Mouse (Mus musculus) layer of hippocampus, postnatal 36 days (tissue): ENCODE measurements at regions not wholly inside any gene's neighbourhood (a gene's known extent, or its start where the extent isn't known, plus 50 kb on each side); places are given as distances from the start of the nearest gene placed in this dataset.
A peak's percentile ranks its signal among the peaks of the same experiment; 100 is the strongest.

Experiments used
- DNase-seq, 2 experiments: peaks; one replicate each; pipeline ENCODE4 v3.0.0; 2022

DNA sequence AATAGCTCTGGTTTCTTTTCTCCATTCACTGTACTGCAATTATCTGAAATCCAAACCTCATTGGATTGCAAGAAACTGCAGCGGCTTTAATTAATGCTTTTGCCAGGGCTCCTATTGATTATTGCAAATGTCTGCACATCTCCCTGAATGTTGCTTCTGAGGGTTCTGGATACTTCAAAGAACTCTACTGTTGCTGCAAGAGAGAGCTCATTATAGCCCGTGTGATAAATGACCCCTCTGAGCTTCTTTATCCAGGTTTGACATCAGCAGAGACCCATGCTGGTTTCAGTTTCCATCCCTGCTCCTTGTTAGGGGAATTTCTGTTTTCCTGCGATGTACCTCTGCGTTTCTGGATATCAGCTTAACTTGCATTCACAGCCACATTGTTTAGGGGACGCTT, 78.4 kb upstream of the Nav3 start:
- no peak for DNase-seq

DNA sequence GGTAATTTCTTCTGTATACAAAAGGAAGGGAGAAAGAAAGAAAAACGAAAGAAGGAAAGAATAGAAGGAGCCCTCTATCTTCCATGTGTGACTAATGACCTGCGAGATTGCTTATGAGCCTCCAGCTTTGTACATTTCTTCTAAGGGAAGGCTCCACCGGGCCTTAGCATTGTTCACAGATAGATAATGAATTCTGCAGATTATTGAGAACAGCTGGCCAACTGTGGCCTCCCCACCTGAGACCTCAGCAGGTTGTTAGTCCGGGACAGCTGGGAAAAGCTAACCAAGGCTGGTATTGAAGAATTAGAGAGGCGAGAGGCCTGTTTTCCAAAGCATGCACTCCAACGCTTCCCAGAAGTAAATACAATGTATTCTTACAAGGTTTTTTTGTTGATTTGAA, 86.7 kb upstream of the Nav3 start:
- no peak for DNase-seq

DNA sequence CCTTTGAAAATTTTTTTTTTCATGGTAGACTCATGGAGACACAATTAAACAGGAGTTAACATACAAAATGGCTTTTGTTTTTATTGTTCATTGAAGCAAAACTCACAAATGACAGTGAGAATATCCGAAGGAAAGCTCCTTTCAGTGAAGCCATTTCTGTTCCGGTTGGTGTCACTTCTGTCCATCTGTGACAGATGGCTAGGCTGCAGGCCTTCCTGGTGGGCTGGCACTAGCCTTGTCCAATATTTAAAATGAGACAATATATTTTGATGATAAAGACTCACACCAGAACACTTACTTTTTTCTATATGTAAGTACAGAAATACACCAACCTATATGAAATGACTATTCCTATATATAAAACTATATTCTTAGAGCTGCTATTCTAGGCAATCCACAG, 92.4 kb upstream of the Nav3 start:
- no peak for DNase-seq

DNA sequence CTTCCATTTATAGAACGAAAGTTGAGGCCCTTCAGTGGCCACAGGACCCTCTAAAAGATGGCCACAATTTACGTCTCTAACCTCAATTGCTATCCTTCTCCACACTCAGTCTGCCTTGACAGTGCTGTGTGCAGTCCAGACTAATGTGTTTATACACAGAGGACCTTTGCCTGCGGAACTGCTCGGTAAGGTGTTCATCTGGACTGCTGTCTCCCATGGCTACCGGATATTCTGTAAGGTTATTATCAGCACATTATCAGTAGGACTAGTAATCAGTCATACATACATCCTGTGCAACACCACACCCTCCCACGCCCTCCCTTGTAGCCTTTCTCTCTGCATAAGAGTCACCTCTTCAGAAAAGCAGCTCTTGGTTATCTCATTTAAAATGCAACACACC, 98.0 kb upstream of the Nav3 start:
- DNase-seq = no peak

DNA sequence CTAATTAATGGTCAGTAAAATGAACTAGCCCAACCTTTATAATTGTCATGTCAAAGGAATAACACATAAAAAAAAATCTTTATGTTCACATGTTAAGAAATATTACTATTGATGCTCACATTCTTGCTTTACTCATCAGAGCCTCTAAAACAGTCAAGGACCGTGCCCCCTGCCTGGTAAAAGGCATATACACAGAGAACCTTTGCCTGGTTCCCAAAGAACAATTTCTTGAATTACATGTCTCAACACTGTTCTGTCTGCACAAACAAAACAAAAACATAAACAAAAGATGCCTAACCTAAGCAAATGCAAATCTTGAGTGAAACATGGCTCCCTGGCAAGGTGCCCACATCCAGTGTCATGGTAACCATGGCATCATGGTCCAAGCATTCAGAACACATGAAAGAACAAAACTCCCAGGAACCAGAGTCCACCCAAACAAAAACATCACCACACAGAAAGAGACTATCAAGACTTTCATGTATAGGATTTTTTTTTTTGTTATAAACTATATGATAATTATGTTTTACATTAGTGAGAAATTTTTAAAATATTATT, 100.4 kb upstream of the Nav3 start:
- DNase-seq = no peak

DNA sequence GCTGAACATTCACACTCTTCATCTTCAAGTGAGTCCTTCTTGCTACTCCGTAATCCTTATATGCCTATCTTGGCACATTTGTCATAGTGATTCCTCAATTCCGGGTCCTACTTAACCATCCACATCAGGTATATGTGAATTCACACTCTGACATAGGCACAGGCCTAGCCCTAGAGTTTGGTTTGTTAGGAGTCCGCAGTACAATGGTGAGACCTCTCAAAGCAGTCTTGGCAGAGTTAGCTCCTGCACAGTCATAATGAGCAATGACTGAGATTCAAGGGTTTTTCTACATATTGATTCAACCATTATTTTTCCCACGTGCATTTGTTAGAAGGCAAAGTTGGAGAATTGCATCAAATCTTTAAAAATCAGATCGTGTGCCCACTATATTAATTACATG, 107.1 kb upstream of the Nav3 start:
- DNase-seq = no peak

DNA sequence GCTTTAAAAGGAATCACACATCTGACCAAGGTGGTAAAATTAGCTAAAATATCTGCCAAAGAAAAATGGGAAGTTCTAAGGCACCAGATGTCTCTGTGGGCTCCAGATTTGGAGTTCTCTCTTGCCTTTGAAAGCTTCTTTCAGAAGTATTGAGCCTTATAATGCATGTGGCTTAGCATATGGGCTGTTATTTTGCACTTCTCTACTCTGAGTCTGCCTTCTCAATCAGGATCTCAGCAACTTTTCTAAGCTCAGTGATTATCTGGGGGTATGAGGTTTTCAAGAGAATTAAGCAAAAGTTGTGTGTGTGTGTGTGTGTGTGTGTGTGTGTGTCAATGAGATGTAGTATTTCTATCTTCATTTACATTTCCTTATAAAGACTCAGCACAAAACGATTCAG, 107.6 kb upstream of the Nav3 start:
- no peak for DNase-seq

DNA sequence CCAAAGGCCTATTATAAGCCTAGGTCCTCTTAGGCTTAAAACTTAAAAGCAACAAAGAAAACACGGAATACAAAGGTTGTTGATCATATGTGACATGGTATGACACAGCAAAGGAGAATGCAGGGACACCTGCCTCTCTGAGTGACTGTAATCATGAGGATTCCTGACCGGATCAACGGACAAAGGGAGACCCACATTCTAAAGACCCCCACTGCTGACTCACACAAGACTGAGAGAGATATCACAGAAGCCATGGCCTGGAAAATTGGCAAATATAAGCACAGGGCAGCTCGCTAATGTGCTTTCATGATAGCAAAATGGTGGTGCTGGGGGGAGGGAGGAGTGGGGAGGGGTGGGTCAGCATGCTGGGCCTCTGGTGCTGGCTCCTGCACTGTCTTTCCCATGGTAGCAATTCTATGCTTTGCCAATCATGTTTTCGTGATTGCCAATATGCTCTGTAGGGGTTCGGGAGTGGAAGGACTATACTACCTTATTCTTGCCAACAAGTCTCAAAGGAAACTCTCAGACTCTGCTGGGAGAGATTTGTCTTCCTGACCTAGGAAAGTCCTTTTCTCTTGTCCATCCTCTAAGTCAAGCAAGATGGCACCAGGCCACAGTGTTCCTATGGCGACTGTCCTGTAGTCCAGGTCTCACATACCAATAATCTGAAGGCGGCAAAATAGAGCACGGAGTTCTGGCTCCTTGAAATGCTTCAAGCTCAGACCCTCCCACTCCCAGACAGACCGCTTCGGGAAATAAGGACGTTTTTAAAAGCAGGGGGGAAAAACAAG, 110.5 kb upstream of the Nav3 start:
- no peak for DNase-seq

DNA sequence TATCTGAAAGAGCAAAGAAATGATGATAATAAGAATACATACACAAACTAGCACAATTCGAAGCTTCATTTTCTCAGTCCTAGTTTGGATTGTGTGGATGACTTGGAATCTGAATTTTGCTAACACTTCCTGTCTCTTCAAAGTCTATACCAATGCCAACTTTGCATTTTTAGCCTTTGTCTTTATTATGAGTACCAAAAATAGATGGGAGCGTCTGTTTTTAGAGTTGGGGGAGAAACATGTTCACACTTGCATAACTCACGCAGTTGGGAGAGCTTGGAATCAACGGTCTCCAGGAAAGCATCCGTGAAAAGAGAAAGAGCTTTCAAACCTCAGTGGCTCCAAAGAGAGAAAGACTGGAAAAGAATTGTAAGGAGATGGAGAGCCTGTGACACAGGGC, 114.5 kb upstream of the Nav3 start:
- no peak for DNase-seq

DNA sequence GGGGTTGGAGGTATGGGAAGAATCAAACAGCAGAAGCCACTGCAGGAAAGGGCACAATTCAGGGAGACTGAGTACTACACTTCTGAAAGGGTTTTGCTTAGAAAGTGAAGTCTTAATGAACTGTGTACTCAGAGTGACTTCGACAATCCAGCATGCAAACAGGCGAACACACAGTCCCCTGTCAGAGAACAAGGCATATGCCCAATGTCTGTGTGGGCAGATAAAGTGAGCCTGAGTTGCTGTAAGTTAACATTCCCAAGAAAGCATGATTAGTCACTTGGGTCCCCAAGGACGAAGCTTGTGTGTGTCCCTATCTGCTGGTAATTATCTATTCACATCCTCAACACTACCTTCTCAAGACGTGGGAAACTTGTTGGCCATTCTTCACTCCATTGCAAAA, 115.2 kb upstream of the Nav3 start:
- DNase-seq = peak; percentile 20 to 32

DNA sequence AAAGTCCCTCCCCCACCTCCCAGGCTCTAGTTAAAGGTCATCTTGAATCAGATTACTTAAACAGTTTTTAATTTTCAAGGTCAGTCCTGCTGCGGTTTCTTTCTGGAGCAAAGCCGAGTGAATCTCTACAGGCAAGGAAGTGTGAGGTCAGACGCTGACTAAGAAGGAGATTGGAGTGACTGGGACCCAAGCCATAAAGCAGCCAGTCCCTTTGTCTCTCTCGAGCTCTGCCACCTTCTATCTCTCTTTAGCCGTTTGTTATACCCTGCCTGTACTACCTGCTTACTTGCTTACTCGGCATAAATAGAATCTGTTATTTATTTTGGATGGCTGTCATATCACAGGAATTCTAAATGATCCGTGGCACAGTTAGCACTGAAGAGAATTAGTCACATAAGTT, 117.5 kb upstream of the Nav3 start:
- no peak for DNase-seq

DNA sequence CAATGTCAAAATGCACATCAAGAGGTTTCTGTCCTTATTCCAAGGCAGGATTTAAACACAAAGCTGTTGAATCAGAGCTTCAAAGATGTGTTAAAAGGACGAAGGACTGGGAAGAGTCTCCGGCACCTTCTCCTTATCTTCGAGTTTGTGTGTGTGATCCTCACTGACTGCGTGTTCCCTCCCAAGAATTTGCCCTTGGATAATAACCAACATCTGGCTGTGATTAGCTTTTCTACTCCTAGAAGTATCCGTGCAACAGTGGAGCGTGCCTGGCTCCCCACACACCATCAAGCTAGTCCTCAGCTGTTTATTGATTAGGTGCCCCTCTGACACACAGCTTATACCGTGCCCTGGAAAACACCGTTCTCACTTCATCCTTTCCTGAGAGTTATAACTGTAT, 130.0 kb upstream of the Nav3 start:
- no peak for DNase-seq

DNA sequence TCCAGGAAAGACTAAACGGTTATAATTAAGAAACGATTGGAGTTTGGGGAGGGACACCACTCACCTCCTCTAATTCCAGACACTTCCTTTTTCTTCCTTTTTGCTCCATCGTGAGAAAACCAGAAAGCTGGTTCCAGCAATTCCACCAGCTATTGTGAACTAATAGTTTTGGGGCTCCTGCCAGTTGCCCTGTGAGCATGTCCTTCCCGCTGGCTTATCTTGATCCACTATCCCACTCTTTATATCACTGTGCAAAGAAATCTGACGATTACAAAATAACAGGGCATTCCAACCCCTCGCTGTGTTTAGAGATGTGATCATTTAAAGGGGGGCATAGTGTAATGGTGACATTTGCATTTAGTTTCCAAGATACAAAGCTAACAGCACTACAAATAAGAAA, 130.5 kb upstream of the Nav3 start:
- DNase-seq = no peak

DNA sequence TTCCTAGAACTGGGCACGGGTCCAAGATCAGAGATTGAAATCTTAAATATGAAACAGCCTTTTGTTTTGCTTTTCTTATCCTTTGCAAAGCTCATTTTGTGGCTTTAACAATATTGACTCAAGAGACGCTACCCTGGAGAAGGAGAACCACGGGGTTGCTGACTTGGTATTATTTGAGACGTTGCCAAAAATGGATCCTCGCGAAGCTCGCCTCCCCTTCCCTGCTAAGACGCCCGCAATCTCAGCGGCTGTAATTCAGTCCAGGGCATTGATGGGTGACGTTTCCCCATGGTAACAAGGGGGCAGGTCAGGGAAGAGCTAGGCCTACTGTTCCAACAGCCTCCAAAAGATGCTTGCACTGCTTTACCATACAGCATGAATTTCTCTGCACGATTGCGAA, 131.5 kb upstream of the Nav3 start:
- DNase-seq = no peak

DNA sequence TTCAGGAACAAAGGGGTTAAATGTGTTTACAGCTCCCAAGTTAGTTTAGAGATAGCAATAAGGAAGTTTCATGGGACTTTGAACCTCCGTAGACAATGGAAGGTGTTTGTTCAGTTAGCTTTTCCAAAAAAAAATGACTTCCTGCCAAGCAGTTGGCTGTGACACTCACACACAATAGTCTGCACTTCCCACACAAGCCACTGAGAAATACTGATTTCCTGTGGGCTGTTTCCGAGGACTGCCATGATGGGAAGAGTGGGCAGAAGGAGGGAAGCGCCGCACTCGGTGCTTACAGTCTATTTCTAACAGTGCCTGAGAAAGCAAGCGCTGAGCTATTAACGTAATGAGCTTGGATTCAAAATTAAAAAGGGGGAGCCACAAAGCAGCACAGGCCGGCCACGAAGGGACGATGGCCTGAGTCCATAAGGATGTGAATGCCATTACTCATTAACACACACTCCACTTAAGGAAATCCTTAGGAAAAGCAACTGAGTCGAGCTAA, 144.4 kb upstream of the Nav3 start:
- peak; percentile 28 to 31 for DNase-seq

DNA sequence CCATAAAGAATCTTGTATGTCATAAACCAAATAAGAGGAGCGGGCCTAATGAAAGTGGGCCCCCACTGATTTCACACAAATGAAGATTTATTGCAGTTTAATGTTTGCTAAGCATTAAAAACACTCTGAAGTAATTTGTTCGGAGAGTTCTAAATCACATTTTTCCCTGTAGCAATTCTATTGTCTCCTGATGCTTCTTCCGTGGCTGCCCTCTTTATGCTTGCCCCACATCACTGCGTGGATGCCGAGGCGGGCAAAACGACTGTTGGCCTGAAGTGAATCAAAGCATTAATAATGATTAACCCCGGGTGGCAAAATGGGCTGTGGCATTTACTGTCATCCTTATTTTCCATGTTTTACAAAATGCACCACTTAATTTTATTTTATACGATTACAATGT, 134.9 kb upstream of the E2f7 start:
- DNase-seq = no peak

DNA sequence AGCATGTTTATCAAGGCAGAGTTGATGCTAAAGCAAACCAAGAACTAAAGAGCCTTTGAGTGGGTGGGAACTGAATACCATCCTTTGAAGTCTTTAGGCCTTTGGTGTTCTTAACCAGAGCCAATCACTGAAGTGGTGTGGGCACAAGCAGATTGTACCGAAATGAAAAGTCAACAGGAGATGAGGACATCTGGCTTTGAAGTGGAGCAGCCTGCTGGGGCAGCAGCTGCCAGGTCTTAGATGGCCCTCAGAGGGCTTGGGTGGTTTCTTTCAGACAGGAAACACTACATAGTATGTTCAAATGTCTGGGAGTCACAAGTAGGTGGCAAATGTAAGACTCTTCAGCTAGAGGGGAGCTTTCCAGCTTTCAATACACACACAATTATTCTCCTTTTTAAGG, 128.2 kb upstream of the E2f7 start:
- DNase-seq = no peak

DNA sequence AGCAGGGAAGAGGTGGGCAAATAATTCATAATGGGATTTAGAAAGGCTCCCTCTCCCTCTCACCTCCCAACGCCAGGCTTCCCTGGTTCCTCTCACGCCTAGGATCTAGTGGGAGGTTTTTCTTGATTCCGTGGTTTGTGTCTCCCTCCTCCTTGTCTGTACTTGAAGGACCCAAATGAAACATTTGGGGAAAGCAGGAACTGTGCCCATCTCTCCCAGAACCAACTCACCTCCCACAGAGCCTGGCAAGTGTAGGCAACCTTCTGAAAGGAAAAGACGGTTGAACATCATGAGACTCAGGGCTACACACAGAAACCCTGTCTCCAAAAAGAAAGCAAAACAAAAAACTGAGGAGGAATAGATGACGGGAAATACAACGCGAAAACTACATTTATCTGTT, 126.0 kb upstream of the E2f7 start:
- DNase-seq = no peak

DNA sequence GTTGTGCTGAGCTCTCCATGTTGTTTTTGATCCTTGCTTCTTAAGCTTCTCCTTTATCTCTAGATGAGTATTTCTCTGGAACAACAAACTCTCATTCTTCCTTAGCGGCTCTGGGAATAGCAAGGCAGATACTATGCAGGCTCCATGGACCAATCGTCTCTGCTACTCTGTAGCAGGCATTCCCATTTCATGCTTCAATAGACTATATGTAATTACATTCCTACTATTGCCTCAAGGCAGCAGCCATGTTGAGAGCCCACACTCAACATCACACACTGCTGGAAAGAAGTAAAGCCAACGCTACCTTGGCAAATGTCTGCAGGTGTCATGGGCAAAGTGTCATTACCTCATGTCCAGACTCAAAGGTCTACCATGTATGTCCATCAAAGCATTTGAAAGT, 119.6 kb upstream of the E2f7 start:
- DNase-seq = no peak

DNA sequence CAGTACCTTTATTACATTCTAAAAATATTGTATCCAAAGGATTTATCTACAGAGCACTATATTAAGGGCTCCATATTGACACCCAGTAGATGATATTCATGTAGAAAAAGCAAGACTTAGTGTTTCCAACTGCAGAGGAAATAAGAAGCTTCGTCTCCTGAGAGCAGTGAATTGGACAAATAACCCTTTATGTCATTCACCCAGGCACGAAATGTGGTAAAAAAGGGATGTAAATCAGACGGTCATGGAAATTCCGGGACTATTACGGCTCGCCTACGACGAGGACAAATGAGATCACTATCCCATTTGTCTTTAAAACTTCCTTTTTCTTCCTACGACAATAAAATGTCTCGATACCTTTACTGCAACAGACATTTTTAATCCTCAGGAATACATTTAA, 104.8 kb upstream of the E2f7 start:
- no peak for DNase-seq

DNA sequence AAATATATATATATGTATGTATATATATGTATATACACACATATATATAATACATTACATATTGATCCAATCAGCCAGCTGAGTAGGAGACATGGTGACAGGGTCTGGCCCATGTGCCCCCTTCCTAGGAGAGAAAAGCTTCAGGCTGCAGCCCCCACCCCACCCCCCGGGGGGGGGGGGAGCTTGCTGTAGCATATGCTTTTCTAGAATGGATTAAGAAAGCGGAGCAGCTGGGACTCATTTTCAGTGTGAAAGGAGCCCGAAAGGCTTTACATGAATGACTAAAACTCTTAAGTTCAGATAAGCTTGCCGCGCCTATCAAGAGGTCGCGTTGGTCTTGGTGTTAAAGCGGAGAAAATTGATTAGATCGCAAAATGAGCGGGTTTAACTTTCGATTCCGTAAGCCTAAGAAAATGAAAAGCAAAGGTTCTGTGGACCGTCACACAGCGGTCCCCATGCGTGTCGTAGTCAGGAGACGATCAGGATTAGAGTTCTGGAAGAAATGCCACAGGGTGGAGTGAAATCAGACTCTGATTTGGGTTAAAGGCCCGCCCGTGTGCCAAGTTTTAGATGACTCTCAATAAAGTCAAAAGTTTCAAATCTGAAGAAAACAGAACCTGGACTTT, 103.1 kb upstream of the E2f7 start:
- DNase-seq = no peak

DNA sequence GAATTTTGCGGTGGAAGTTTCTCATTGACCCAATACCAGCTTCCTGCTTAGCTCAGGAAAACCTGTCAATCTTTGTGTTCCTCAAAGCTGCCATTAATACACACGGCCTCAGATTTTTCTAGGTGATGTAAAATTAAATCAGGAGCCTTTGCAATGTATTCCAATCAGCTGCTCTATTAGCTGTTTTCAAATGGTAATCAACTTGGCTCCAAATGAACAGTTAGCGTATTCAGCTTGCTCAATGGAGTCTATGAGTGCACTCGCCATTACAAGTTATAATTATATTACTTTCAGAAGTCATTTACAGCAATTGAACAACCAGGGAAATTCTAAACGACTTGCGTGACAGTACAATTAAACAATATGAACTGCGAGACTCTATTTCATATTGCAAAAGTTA, 97.6 kb upstream of the E2f7 start:
- no peak for DNase-seq

DNA sequence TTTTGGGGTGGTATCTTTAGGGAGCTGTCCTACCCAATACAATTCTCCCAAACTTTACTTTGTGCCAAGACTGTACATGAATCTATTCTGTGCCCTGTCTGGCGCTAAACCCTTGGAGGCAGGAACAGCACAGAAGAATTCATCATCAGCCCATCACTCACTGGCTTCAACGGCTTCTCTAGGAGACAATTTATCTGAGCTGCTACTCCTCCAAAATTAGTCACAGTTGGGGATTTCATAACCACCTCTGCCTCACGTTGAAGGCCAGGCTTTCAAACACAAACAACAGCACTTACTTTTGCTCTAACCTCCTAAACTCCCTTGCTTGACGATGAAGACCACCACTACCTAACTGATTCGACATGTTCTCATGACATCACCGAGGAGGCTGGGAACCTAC, 95.1 kb upstream of the E2f7 start:
- DNase-seq = peak in 1 of 2 experiments; percentile 7

DNA sequence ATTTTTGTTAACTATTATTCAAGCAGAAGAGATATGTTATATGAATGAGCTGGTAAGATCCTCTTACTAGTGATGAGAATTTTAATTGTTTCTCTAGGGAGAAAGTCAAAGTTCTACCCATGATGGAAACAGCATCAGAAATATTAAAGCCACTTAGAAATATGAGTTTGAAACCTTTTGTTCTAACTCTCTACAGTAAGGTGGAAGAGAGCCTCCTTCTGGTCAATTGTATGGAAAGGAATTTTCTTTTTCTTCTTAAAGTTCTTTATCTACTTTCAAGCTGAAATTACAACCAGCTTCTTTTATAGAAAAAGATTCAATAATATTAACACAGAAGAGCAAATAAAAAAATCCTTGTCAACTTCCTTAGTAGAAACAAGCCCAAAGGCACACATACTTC, 94.4 kb upstream of the E2f7 start:
- no peak for DNase-seq
